Mouse (Mus musculus): ENCODE data around the gene Olfr1415. TPM values are rescaled to one million over a fixed set of nuclear protein-coding genes. Genes with fewer than 3 reads are reported as not detected.

Gene Olfr1415
- not detected for polyA plus RNA-seq (2014; fragmentation: Illumina TruSeq; extraction: RNeasy Lipid Tissue Mini Kit (QIAGEN cat#74804))

GRCm38 (mm10) chr1:92496001-92496400 lies at the start of gene Olfr1415:
TSS of gene Olfr1415 (minus strand) at chr1:92496101.

DNA sequence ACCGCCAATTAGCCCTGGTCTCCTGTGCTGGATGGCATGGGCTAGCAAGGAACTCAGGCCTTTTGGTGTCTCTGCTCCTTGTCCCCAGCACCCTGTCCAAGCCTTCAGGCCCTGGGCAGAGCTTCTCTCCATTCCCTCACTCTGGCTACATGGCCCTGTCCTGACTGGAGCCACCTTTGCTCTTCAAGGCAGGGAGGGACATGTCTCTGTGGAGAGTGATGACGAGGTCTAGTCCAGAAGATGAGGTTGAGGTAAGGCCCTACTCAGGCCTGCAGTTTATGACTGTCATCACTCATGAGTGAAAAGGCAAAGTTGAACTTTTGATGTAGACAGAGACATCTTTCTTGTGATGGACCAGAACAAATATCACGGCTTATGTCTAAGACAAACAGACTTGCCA lies 22.7 kb upstream of the Olfr1415 start, which contains the start of gene Olfr1414:
TSS of gene Olfr1414 (minus strand) at position 101 of the 400 bp plus-strand sequence.

DNA sequence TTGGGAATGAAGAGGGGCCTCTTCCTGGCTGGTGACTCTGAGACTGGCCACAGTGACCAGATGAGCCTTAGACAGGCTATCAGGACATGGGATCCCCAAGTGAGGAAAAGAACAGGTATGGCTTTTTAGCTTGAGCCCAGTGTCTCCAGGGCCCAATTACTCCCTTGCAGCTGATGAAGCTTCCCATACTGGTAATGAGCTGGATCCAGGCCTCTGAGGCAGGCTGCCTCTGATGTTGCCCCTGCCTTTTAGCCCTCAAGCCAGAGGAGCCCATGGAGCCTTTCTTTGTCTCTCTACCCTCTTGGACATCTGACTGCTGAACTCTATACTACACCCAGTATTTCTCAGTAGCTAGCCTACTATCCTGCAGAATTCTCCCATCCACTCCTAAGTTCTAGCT lies 10.9 kb downstream of the Olfr1415 start, which contains the start of gene Olfr1416:
TSS of gene Olfr1416 (minus strand) at position 101 of the 400 bp plus-strand sequence.

DNA sequence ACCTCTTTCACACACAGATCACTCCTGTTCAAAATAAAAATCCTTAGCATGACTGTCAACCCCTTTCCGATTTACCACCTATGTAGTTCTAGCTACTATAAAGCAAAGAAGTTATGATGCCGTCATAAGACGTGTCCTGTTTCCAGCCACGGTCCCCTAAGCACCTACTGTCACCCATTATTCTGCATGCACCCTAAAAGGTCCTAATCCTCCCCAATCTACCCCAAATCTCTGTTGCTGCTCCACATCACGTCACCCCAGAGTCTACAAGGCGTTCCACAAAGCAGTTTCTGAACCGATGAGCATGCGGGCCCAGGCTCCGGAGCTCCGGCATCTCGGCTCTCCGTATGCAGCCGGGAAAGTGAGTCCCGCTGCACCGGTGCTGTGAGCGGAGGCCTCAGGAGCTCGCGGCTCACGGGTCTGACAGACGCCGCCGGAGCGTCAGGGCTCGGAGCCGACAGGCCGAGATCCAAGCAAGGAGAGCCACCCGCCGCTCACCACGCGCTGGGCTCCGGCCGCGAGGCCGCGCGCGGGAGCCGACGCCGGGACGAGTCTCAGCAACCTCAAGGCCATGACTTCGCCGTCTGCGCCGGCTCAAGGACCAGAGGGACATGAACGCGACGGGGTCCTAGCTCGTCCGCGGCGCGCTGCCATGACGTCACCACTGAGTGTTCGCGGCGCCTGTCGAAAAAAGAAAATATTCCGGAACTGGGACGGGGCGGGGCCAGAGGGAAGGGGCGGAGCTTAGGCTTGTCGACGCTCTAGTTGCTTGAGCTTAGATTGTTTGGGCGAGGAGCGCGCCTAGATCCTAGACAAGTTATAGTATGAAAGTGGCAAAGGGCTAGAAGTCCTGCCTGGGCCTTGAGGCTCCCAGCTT lies 22.5 kb downstream of the Olfr1415 start, which contains the start of gene Ndufa10:
TSS of gene Ndufa10 (minus strand) at position 696 of the 877 bp plus-strand sequence.

Other genes starting within 250 kb of the Olfr1415 start
- gene Ndufa10, start 22.2 kb downstream of the Olfr1415 start, polyA plus RNA-seq (2014; fragmentation: Illumina TruSeq; extraction: RNeasy Lipid Tissue Mini Kit (QIAGEN cat#74804)): 139 TPM
- gene Olfr1416, start 11.0 kb downstream of the Olfr1415 start, polyA plus RNA-seq (2014; fragmentation: Illumina TruSeq; extraction: RNeasy Lipid Tissue Mini Kit (QIAGEN cat#74804)): not detected
- not detected for gene Olfr1414, start 22.6 kb upstream of the Olfr1415 start, polyA plus RNA-seq (2014; fragmentation: Illumina TruSeq; extraction: RNeasy Lipid Tissue Mini Kit (QIAGEN cat#74804))
- not detected for gene Olfr1413, start 75.2 kb upstream of the Olfr1415 start, polyA plus RNA-seq (2014; fragmentation: Illumina TruSeq; extraction: RNeasy Lipid Tissue Mini Kit (QIAGEN cat#74804))
- not detected for gene Olfr1412, start 89.7 kb upstream of the Olfr1415 start, polyA plus RNA-seq (2014; fragmentation: Illumina TruSeq; extraction: RNeasy Lipid Tissue Mini Kit (QIAGEN cat#74804))
- not detected for gene Olfr1411, start 98.3 kb upstream of the Olfr1415 start, polyA plus RNA-seq (2014; fragmentation: Illumina TruSeq; extraction: RNeasy Lipid Tissue Mini Kit (QIAGEN cat#74804))
- not detected for gene Olfr1410, start 109.7 kb upstream of the Olfr1415 start, polyA plus RNA-seq (2014; fragmentation: Illumina TruSeq; extraction: RNeasy Lipid Tissue Mini Kit (QIAGEN cat#74804))
- gene Olfr12, start 121.7 kb upstream of the Olfr1415 start, polyA plus RNA-seq (2014; fragmentation: Illumina TruSeq; extraction: RNeasy Lipid Tissue Mini Kit (QIAGEN cat#74804)): not detected
- gene Cops9, start 145.9 kb upstream of the Olfr1415 start, polyA plus RNA-seq (2014; fragmentation: Illumina TruSeq; extraction: RNeasy Lipid Tissue Mini Kit (QIAGEN cat#74804)): 47.2 TPM
- gene Otos, start 152.7 kb upstream of the Olfr1415 start, polyA plus RNA-seq (2014; fragmentation: Illumina TruSeq; extraction: RNeasy Lipid Tissue Mini Kit (QIAGEN cat#74804)): not detected

Measured in ovary, adult 10 weeks (tissue).